Mouse (Mus musculus) heart, embryonic 16.5 days (tissue): ENCODE measurements around the gene Gm4064. TPM values are rescaled to one million over a fixed set of nuclear protein-coding genes. Genes with fewer than 3 reads are reported as not detected.
"Not testable (repeated sequence)": the region's sequence is repeated elsewhere in the genome, so short reads cannot be mapped to it uniquely, and the experiment has no call there.

Source experiments
- ATAC-seq: fragments of 200-750 bp; cut with Nextera tagmentation; replicated peaks from 2 replicates; pipeline ENCODE4 v1.8.0; 2017; ENCODE audit warnings: moderate number of reproducible peaks; ENCODE audit not compliant: insufficient read depth, low FRiP score; ENCODE audit errors: extremely low read depth
- H3K27ac ChIP-seq: fragments of 300-500 bp; sonication (generic); 2 replicates; pipeline ENCODE4 v1.5.1; 2014; ENCODE audit warnings: mild to moderate bottlenecking, low read length, control low read depth, moderate library complexity
- H3K27me3 ChIP-seq: fragments of 300-500 bp; sonication (generic); 2 replicates; pipeline ENCODE4 v1.6.1; 2014; ENCODE audit warnings: low read length, mixed read lengths; ENCODE audit not compliant: control insufficient read depth, insufficient read depth
- H3K36me3 ChIP-seq: fragments of 300-500 bp; sonication (generic); 2 replicates; pipeline ENCODE4 v1.6.1; 2014; ENCODE audit not compliant: control insufficient read depth, insufficient read depth
- H3K4me1 ChIP-seq: fragments of 300-500 bp; sonication (generic); 2 replicates; pipeline ENCODE4 v1.6.1; 2014; ENCODE audit warnings: low read length, mixed read lengths; ENCODE audit not compliant: control insufficient read depth, insufficient read depth
- H3K4me2 ChIP-seq: fragments of 300-500 bp; sonication (generic); 2 replicates; pipeline ENCODE4 v1.6.1; 2014; ENCODE audit warnings: low read depth, mild to moderate bottlenecking, control low read depth, low read length
- H3K4me3 ChIP-seq: fragments of 300-500 bp; sonication (generic); 2 replicates; pipeline ENCODE4 v1.5.1; 2014; ENCODE audit warnings: mild to moderate bottlenecking, control low read depth, low read length
- H3K9ac ChIP-seq: fragments of 300-500 bp; sonication (generic); 2 replicates; pipeline ENCODE4 v1.6.1; 2014; ENCODE audit warnings: low read length, control low read depth
- H3K9me3 ChIP-seq: fragments of 300-500 bp; sonication (generic); replicated peaks from 2 replicates; pipeline ENCODE4 v1.6.1; 2016; ENCODE audit warnings: low read length; ENCODE audit not compliant: control insufficient read depth
- WGBS: fragments of 180-500 bp; shearing (Covaris S2); extraction: QIAGEN DNeasy Blood & Tissue Kit; methylation state at CpG from one replicate; pipeline ENCODE4 v1.1.7; 2014; 5-methylcytosine and 5-hydroxymethylcytosine counted together
- polyA plus RNA-seq: library from polyadenylated mRNA; unstranded; fragments of >200 nt; fragmentation: Nextera tagmentation; extraction: Ambion mirVana; gene quantifications from 2 replicates; pipeline ENCODE4 v1.2.1, GENCODE M21; 2015

The Gm4064 gene
- not detected in 2 replicates for polyA plus RNA-seq

DNA sequence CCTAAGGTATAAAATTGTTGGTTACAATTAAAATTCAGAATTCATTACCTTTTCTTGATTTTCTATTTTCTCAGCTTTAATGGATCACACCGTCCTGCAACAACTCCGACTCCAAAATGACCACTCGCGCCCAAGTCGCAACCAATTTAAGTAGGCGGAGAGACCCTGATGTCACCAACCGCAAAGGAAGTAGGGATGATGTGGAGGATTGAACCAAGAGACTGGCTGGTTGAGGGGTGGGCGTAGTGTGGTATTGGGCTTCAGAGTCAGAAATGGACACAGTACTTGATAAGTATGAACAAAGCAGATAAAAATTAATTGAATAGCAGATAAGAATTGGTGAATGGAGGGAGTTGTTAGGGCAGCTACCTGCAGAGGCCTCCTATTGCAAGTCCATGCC is at the start of gene Gm4064:
TSS of gene Gm4064 (minus strand) at position 101 of the 400 bp plus-strand sequence.
- ATAC-seq, H3K27me3 ChIP-seq, H3K4me1 ChIP-seq, H3K4me3 ChIP-seq, H3K9ac ChIP-seq, H3K27ac ChIP-seq, H3K36me3 ChIP-seq, H3K4me2 ChIP-seq, H3K9me3 ChIP-seq: not testable (repeated sequence)
- WGBS: no CpG with 5 or more reads among the region's 8 CpGs

DNA sequence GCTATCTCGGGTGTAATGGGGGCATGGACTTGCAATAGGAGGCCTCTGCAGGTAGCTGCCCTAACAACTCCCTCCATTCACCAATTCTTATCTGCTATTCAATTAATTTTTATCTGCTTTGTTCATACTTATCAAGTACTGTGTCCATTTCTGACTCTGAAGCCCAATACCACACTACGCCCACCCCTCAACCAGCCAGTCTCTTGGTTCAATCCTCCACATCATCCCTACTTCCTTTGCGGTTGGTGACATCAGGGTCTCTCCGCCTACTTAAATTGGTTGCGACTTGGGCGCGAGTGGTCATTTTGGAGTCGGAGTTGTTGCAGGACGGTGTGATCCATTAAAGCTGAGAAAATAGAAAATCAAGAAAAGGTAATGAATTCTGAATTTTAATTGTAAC is 34.4 kb upstream of the Gm4064 start, which contains the start of the genes Rbmy and Gm10256:
TSS of gene Rbmy (plus strand) at position 301 of the 400 bp plus-strand sequence.
TSS of gene Gm10256 (plus strand) at position 320 of the 400 bp plus-strand sequence.
- not testable (repeated sequence) for H3K36me3 ChIP-seq, H3K9ac ChIP-seq, H3K9me3 ChIP-seq, H3K27me3 ChIP-seq, H3K4me3 ChIP-seq, H3K4me2 ChIP-seq, ATAC-seq, H3K27ac ChIP-seq, H3K4me1 ChIP-seq
- no CpG with 5 or more reads among the region's 9 CpGs for WGBS

Other genes starting within 250 kb of the Gm4064 start
- not detected in 2 replicates for gene H2al2c, start 197.1 kb downstream of the Gm4064 start, polyA plus RNA-seq
- not detected in 2 replicates for gene Sry, start 132.5 kb downstream of the Gm4064 start, polyA plus RNA-seq
- gene H2al2b, start 75.5 kb downstream of the Gm4064 start, polyA plus RNA-seq: not detected in 2 replicates
- not detected in 2 replicates for gene Rbmy, start 34.5 kb upstream of the Gm4064 start, polyA plus RNA-seq
- not detected in 2 replicates for gene Gm10256, start 34.5 kb upstream of the Gm4064 start, polyA plus RNA-seq
- gene Gm10352, start 104.8 kb upstream of the Gm4064 start, polyA plus RNA-seq: not detected in 2 replicates
- gene Gm29289, start 136.4 kb upstream of the Gm4064 start, polyA plus RNA-seq: not detected in 2 replicates